Mouse (Mus musculus) limb, embryonic 14.5 days (tissue): ENCODE data around the gene Klc3. TPM values are rescaled to one million over a fixed set of nuclear protein-coding genes. Genes with fewer than 3 reads are reported as not detected.

Experiments used
- ATAC-seq: fragments of 200-750 bp; cut with Nextera tagmentation; 2 replicates; pipeline ENCODE4 v1.8.0; 2017; ENCODE audit warnings: low read depth, moderate number of reproducible peaks, moderate TSS enrichment; ENCODE audit not compliant: low FRiP score
- DNase-seq: peaks from one replicate; pipeline ENCODE4 v3.0.0-alpha.2; 2015; ENCODE audit warnings: low spot score
- H3K27ac ChIP-seq: fragments of 300-500 bp; sonication (generic); replicated peaks from 2 replicates; pipeline ENCODE4 v1.5.1; 2014; ENCODE audit warnings: low read depth, mild to moderate bottlenecking, low read length, moderate library complexity, mixed read lengths
- H3K27me3 ChIP-seq: fragments of 300-500 bp; sonication (generic); 2 replicates; pipeline ENCODE4 v1.6.1; 2014; ENCODE audit warnings: low read length, mixed read lengths; ENCODE audit not compliant: control insufficient read depth, insufficient read depth
- H3K36me3 ChIP-seq: fragments of 300-500 bp; sonication (generic); 2 replicates; pipeline ENCODE4 v1.6.1; 2014; ENCODE audit warnings: mild to moderate bottlenecking, low read length, moderate library complexity, mixed read lengths; ENCODE audit not compliant: control insufficient read depth, insufficient read depth
- H3K4me1 ChIP-seq: fragments of 300-500 bp; sonication (generic); 2 replicates; pipeline ENCODE4 v1.6.1; 2014; ENCODE audit warnings: antibody characterized with exemption, low read length, mixed read lengths; ENCODE audit not compliant: control insufficient read depth, insufficient read depth
- H3K4me2 ChIP-seq: fragments of 300-500 bp; sonication (generic); replicated peaks from 2 replicates; pipeline ENCODE4 v1.6.1; 2014; ENCODE audit warnings: low read depth, mild to moderate bottlenecking, low read length, moderate library complexity; ENCODE audit not compliant: severe bottlenecking
- H3K4me3 ChIP-seq: fragments of 300-500 bp; sonication (generic); replicated peaks from 2 replicates; pipeline ENCODE4 v1.5.1; 2014; ENCODE audit warnings: low read length
- H3K9ac ChIP-seq: fragments of 300-500 bp; sonication (generic); 2 replicates; pipeline ENCODE4 v1.6.1; 2014; ENCODE audit warnings: mild to moderate bottlenecking, low read depth, low read length, moderate library complexity; ENCODE audit not compliant: severe bottlenecking
- H3K9me3 ChIP-seq: fragments of 300-500 bp; sonication (generic); 2 replicates; pipeline ENCODE4 v1.6.1; 2016; ENCODE audit warnings: low read length; ENCODE audit not compliant: control insufficient read depth
- POLR2A ChIP-seq: fragments of 200-500 bp; IDR thresholded peaks from 2 replicates; pipeline ENCODE4 v1.8.0; 2012; ENCODE audit warnings: inconsistent platforms, mild to moderate bottlenecking, moderate library complexity, borderline replicate concordance; ENCODE audit not compliant: insufficient read depth, insufficient read length; ENCODE audit errors: extremely low read depth
- WGBS: fragments of 180-500 bp; shearing (Covaris S2); extraction: QIAGEN DNeasy Blood & Tissue Kit; methylation state at CpG from one replicate; pipeline ENCODE4 v1.1.7; 2014; 5-methylcytosine and 5-hydroxymethylcytosine counted together
- polyA plus RNA-seq, 2 experiments: library from polyadenylated mRNA; depleted of rRNA in 1 of 2; stranded (reverse) in 1 of 2; unstranded in 1 of 2; fragments of >200 nt; fragmentation: Nextera tagmentation in 1 of 2; extraction: Ambion mirVana in 1 of 2; gene quantifications; 2 replicates each; pipeline versions ENCODE4 v1.2.1 to v1.2.3; 2012 to 2014

The Klc3 gene
- polyA plus RNA-seq, 2 experiments, result 11.5 to 15.2 TPM

- no peak overlapping the region for H3K9ac ChIP-seq
- H3K4me3 ChIP-seq, result peak overlapping the region; percentile 28
- no peak for TF ChIP-seq POLR2A
- no peaks in the 10 kb centered on the region for H3K9me3 ChIP-seq
- H3K4me1 ChIP-seq, result no peaks in the 10 kb centered on the region
- peak; percentile 93 for ATAC-seq
- H3K36me3 ChIP-seq, result peaks cover 13% of the 10 kb centered on the region
- H3K4me2 ChIP-seq, result peak overlapping the region; percentile 44
- peak; percentile 89 for DNase-seq
- 13% methylated on average over 42 of the region's 43 CpGs for WGBS
- peaks cover 28% of the 10 kb centered on the region for H3K27me3 ChIP-seq
- H3K27ac ChIP-seq, result no peak overlapping the region
Measured at GRCm38 (mm10) chr7:19420821-19421636, 17.1 kb upstream of the Klc3 start.

- no peaks in the 10 kb centered on the region for H3K9me3 ChIP-seq
- peaks cover 4% of the 10 kb centered on the region for H3K36me3 ChIP-seq
- no peak for DNase-seq
- no peak overlapping the region; the same call in 1 of the 2 replicates for H3K4me3 ChIP-seq
- 6% methylated on average over 27 of the region's 28 CpGs for WGBS
- no peak overlapping the region for H3K4me2 ChIP-seq
- no peak overlapping the region for H3K9ac ChIP-seq
- peaks cover 28% of the 10 kb centered on the region for H3K27me3 ChIP-seq
- no peak overlapping the region for H3K27ac ChIP-seq
- H3K4me1 ChIP-seq, result no peaks in the 10 kb centered on the region
- TF ChIP-seq POLR2A, result no peak
- ATAC-seq, result no peak
Measured at GRCm38 (mm10) chr7:19420121-19420520, 16.2 kb upstream of the Klc3 start.

DNA sequence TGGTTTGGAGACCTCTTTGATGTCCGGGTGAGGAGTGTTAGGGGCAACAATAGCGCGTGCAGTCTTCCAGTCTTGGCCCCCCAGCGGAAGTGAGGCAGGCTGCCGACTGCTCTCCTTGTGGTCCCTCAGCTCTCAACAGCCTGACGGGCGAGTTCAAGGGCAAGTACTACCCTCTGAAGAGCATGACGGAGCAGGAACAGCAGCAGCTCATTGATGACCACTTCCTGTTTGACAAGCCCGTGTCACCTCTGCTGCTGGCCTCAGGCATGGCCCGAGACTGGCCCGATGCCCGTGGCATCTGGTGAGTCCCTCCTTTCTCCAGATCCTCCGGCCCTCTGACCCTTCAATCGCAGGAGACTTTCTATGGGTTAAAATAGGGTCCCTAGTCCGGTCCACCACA lies 12.7 kb upstream of the Klc3 start:
- Histone ChIP-seq H3K27me3 (peaks cover 25% of the 10 kb centered on the region), H3K4me3 (no peak overlapping the region), H3K27ac (no peak overlapping the region), H3K9me3 (no peaks in the 10 kb centered on the region), H3K4me2 (no peak overlapping the region), H3K9ac (no peak overlapping the region), H3K4me1 (no peaks in the 10 kb centered on the region), H3K36me3 (no peaks in the 10 kb centered on the region)
- ATAC-seq, result no peak
- DNase-seq, result no peak
- WGBS, result 69% methylated on average over 15 of the region's 15 CpGs
- TF ChIP-seq POLR2A, result no peak

DNA sequence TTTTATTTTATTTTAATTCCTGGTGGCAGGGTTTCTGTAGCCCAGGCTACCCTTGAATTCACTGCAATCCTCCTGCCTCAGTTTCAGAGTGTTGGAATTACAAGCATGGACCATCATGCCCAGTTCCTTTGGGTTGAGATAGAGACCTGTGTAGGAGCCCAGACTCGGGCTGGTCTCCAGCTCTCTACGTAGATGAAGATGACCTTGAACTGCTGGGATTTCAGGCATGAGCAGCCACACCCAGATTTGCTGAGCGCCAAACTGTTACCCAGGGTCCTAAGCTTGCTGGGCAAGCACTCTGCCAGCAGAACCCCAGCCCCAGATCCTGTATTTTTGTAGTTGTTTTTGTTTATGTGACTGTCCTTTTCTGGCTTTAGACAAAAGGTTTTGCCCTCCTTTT lies 9.6 kb upstream of the Klc3 start:
- ATAC-seq (no peak), DNase-seq (no peak)
- Histone ChIP-seq H3K36me3 (no peaks in the 10 kb centered on the region), H3K4me1 (no peaks in the 10 kb centered on the region), H3K27ac (no peak overlapping the region), H3K4me3 (no peak overlapping the region), H3K9me3 (no peaks in the 10 kb centered on the region), H3K4me2 (no peak overlapping the region), H3K9ac (no peak overlapping the region), H3K27me3 (no peaks in the 10 kb centered on the region; the same call in 1 of the 2 replicates)
- 86% methylated on average over 3 of the region's 3 CpGs for WGBS
- no peak for TF ChIP-seq POLR2A

DNA sequence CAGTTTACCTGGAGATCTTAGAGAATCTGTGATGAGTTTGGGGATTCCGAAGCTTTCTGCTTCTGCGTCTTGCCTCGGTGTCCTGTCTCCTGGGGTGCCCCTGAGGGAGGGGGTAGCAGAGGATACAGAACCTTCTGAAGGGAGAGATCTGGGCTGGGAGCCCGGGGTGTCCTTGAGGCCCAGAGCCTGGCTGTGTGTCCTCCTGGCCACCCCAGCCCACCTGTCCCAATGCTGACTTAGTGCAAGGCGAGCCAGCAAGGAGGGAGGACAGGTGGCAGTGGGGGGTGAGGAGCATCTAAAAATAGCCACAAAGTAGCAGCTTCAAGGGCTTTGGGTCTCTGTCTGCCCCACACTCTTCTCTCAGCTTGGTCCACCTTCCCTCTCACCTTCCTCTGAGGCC lies 7.9 kb upstream of the Klc3 start:
- no peak overlapping the region for H3K4me2 ChIP-seq
- ATAC-seq (0 out of 2 replicates have a peak, but pooled peaks have one; percentile 11), DNase-seq (no peak)
- 73% methylated on average over 5 of the region's 5 CpGs for WGBS
- no peak overlapping the region for H3K27ac ChIP-seq
- H3K9ac ChIP-seq, result no peak overlapping the region
- no peaks in the 10 kb centered on the region for H3K27me3 ChIP-seq
- H3K9me3 ChIP-seq, result no peaks in the 10 kb centered on the region
- H3K36me3 ChIP-seq, result no peaks in the 10 kb centered on the region
- TF ChIP-seq POLR2A, result no peak
- H3K4me3 ChIP-seq, result no peak overlapping the region
- H3K4me1 ChIP-seq, result no peaks in the 10 kb centered on the region
